Mouse (Mus musculus) right cerebral cortex, postnatal 36 days (tissue): ENCODE measurements around the gene Aarsd1.
"Not testable (repeated sequence)": the region's sequence is repeated elsewhere in the genome, so short reads cannot be mapped to it uniquely, and the experiment has no call there.

ENCODE experiments used
- DNase-seq, 2 experiments: peaks; one replicate each; pipeline ENCODE4 v3.0.0; 2022; ENCODE audit warnings: low spot score in 2 of 2, mixed read lengths in 1 of 2

Aarsd1 gene

DNA sequence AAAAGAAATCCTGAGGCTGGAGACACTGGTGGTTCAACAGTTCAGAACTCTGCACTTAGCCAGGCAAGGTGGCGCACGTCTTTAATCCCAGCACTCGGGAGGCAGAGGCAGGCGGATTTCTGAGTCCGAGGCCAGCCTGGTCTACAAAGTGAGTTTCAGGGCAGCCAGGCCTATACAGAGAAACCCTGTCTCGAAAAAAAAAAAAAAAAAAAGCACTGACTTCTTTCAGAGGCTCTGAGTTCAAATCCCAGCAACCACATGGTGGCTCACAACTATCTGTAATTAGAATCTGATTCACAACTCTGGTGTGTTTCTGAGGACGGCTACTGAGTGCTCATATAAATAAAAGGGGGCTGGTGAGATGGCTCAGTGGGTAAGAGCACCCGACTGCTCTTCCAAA is 29.4 kb upstream of the Aarsd1 start:
- DNase-seq, result not testable (repeated sequence)

DNA sequence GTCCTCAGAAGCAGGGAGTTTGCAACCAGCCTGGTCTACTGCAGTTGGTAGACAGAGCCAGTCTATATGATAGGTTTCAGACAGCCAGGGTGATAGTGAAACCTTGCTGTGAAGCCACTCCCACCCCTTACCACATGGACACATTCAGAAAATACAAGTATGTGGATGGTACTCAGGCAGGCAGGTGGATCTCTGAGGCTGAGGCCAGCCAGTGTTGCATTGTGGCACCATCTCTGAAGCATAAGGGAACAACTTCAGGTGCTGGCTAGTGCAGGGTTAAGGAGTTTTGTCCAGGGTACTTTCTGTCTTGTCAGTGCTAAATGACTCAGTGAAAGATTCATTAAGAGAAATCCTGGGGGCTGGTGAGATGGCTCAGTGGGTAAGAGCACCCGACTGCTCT is 28.9 kb upstream of the Aarsd1 start:
- DNase-seq, result no peak

DNA sequence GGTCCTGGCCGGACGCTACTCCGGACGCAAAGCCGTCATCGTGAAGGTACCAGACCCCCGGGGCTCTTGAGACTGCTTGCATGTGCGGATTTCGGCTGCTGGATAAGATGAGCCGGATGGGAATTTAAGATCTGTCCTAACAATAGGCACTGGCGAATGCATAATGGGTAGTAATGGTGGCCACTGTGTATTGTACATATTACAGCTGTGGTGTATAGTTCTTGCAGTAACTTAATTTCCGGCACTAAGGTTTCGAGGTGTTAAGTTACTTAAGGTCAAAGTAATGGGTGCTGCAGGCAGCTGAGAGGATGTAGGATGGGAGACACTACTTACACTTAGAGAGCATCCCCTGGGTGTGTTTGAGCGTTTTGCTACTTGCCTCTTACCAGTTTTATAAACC is 25.3 kb upstream of the Aarsd1 start:
- DNase-seq, result no peak

DNA sequence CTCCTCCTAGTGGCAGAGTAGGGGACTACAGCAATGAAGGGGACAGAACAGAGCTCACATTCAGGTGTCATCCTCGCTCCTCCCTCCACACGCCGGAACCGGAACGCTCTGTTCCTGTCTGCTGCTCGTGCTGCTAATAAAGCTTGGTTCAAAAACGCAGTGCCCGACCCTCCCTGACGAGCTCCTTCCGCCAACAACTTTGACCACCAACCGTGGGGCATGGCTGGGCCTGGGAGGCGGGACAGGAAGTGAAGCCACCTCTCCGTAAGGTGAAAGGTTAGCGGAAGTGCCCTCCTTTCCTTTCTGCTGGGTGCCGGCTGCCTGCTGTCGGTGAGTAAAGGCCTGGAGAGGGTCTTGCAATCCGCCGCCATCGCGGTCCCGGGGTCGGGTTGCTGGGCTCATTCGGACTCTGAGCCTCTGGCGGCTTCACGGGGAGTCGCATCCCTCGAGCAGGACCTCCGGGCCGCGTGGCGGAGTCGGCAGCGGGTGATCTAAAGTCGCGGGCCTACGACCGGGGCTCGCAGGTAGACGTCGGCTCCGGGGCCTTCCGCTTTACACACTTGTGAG is 24.8 kb upstream of the Aarsd1 start, which contains the start of gene Rpl27:
TSS of gene Rpl27 (plus strand) at position 172 of the 567 bp plus-strand sequence.
- peak; percentile 95 to 97 for DNase-seq

DNA sequence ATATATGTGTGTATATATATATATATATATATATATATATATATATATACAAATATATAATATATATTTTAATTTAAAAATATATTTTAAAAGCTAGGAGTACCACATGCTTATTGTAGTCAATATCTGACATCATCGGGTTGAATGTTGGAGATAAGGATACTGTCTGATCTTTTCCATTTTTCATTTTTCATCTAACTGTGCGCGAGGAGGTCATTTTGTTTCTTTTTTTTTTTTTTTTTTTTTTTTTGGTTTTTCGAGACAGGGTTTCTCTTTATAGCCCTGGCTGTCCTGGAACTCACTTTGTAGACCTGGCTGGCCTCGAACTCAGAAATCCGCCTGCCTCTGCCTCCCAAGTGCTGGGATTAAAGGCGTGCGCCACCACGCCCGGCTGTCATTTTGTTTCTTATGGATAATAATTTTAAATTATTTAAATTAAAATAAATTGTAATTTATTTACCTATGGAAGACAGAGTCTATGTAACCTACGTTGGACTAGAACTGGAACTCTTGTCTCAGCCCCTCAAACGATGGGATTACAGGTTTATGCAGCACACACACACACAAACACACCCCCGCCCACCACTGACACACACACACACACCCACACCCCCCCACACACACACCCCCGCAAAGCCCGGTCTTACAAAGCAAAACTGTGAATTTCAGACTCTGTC is 24.2 kb upstream of the Aarsd1 start:
- not testable (repeated sequence) for DNase-seq

DNA sequence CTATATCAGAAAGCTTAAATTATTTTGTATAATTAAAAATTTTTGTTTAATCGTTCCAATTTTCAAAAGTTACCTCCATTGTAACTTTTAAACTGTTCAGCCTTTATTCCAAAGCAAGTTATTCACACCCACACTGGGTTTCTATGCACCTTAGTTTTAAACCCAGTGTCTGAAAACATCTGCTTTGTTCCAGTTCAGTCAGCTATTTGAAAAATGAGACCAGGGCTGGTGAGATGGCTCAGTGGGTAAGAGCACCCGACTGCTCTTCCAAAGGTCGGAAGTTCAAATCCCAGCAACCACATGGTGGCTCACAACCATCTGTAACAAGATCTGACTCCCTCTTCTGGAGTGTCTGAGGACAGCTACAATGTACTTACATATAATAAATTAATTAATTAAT is 20.6 kb upstream of the Aarsd1 start:
- DNase-seq, result not testable (repeated sequence)

DNA sequence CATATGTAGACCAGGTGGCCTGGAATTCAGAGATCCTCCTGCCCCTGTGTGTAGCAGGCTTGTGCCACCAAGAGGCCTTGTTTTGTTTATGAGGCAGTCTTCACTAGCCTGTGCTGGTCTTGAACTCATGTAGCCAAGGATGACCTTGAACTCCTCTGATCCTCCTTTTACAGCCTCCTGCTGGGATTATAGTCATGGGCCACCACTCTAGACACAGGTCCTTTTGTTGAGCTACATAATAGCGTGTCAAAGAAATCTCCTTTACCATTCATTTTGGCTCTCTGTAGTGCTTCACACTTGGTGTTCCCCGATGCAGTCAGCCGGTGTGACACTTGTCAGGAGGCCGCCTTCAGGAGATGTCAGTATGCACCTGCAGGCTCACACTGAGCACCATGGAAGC is 19.5 kb upstream of the Aarsd1 start:
- DNase-seq, result no peak

DNA sequence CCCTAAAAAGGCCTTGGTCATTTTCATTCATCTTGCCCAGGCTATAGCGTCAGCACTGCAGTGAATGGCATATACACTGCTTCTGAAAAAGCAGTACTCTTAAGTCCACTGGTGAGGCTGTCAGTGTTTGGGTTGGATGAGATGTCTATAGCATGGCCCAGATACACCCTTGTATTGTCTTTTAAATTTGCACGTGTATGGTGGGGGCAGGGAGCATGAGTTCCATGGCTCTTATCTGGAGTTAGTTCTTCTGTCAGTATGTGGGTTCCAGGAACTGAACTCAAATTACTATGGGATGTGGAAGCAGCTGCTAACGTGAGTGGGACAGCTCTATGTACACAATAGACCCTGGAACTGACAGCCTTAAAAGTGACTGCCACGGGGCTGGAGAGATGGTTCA is 18.4 kb upstream of the Aarsd1 start:
- no peak for DNase-seq

DNA sequence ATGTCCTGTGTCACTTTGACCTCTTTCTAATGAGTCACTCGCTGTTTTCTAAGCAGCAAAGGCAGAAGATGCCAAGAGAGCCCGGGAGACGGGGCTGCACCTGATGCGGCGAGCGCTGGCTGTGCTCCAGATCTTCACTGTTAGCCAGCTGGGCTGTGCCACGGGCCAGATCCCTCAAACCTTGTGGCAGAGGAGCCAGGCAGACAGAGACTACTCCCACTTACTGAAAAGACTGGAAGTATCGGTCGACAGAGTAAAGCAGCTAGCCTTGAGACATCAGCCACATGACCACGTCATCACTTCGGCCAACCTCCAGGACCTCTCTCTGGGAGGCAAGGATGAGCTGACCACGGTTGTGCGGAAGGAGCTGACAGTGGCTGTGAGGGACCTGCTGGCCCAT is 16.0 kb upstream of the Aarsd1 start:
- DNase-seq, result no peak

DNA sequence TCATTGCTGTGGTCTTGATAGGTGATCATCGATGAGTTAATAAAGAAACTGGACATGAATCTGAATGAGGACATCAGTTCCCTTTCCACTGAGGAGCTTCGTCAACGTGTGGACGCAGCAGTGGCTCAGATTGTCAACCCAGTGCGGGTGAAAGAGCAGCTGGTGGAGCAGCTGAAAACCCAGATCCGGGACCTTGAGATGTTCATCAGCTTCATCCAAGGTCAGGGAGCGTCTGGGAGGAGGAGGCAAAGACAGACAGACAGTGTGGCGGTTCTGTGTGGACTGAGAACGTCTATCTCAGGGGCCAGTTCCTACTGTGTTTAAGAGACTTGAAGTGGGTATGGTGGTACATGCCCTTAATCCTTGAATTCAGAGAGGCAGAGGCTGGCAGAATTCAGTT is 13.9 kb upstream of the Aarsd1 start:
- no peak for DNase-seq

DNA sequence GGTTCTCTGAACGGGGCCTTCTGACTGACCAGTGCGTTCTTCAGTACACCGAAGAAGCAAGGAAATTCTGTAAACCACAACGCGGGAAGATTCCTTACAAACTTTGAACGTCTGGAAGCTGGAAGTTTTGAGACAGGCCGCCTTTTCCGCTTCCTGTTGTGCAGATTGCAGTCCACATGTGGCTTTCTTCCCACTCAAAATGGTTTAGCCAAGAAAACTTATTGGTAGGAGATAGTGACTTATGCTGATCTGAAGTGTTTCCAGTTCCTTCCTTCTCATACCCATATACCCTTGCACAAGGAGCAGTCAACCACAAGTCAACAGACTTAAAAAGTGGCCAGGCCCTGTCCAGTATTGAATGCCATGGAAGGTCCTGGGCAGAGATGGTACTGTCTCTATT is 8.8 kb upstream of the Aarsd1 start:
- DNase-seq, result no peak

DNA sequence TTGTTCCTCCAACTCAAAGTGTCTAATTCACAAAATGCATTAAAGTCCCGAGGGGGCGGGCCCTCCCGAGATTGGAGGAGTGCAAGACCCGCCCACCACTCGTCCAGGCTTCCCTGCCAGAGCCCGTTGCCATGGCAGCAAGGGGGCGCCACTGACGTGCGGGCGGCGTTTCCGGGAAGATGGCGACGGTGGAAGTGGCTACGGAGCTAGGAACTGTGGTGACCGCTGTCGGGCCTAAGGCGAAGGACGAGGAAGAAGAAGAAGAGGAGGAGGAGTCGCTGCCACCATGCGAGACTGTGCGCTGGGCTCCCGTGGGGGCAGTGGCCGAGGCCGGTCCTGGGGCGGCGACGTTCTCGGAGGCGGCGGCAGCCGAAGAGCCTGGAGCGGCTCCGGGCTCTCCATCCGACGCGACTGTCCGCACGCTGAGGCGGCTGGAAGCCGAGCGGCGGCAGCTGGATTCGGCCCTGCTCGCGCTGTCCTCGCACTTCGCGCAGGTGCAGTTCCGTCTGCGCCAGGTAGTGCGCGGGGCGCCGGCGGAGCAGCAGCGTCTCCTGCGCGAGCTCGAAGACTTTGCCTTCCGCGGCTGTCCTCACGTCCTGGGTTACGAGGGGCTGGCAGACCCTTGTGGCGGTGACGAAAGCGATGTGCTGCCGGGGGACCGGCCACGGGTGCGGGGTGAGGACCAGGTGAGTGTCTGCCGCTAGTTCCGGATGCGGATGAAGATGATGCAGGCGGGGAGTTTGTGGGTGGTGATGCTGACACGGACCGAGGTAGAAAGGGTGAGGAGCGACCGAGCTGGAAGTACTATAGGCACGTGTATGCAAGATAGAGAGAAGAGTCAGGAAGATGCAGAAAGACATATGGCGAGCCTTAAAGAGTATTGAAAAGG is 7.8 kb upstream of the Aarsd1 start, which contains the start of the genes Rundc1 and Ptges3l:
TSS of gene Rundc1 (plus strand) at position 161 of the 889 bp plus-strand sequence.
TSS of gene Ptges3l (minus strand) at position 409 of the 889 bp plus-strand sequence.
- DNase-seq, result peak; percentile 96

DNA sequence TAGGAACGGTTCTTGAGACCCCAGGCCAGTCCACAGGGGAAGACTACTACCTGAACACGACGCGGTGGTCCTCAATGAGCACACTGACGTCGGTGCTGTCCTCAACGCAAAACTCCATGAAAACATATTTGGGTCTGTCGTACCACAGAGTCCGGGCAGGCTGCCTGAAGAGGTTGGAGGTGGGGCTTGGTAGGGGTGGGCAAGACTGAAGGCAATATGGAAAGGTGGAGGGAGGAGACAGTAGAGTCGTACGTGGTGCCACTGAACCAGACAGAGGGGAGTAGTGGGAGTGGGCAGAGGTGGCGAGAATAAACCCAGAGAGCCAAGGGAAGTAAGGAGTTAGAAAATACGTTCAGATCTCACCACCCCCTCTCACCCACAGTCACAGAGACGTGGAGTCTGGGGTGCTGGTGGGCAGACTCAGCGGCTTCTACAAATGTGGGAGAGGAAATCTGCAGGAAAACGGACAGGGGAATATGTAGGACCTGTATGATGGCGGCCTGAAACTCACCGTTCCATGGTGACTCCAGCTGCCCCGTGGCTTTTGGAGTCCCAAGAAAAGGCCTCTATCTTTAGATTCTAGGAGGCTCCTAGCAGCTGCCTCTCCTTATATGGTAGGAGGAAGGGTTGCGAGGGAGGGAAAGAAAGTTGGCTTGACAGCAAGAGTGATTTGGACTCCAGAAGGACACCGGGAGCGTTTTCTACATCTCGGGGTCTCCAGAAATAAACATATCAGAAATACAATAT is 6.9 kb upstream of the Aarsd1 start, which contains the start of gene Gm27029:
TSS of gene Gm27029 (minus strand) at position 692 of the 747 bp plus-strand sequence.
- DNase-seq, result peak in 1 of 2 experiments; percentile 42

DNA sequence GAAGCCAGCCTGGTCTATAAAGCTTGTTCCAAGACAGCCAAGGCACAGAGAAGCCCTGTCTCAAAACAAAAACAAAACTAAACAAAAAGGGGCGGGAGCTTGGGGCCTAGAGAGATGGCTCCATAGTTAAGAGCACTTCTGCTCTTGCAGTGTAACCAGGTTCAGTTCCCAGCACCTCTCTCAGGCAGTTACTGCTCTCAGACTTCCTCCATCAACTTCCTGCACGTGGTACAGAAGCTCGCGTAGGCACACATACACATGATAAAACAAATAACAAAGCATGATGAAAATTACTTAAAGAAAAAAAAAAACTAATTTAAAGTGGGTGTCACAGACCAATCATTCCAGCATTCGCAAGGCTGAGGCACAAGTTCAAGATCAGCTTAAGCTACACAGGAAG is 2.7 kb upstream of the Aarsd1 start:
- no peak for DNase-seq

DNA sequence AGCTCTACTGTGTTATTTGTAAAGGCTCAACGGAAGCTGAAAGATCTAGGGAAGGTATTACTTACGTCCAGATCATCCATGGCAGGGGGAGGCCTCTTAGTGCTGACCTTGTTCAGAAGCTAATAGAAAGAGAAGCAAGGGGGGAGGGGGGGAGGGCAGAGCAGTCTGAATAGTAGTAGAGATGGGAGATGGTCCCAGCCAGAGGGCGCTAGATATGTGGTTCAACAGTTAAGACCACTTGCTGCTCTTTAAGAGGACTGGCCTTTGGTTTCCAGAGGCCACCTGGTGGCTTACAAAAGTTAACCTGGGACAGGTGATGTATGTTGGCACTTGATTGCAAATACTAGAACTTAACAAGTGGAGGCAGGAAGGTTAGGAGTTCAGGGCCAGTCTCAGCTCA is 2.2 kb upstream of the Aarsd1 start:
- no peak for DNase-seq

DNA sequence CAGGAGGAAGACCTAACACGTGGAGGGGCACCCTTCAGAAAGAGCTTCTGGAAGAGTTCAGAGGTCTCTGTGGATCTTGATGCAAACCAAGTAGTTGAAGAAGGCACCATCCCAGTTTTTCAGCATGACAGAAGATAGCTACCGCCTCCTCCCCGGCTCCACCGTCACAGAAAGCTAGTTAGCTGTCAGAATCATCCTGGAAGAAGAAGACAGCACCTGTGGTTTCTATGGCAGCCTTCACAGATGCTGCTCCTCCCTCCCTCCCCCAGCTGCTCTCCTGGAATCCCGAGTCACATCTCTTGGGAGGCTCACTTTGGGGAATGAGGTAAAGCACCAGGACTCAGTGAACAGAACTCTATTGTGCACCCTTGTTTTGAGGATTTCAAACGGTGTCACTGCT is 1.6 kb upstream of the Aarsd1 start:
- peak; percentile 37 to 64 for DNase-seq

DNA sequence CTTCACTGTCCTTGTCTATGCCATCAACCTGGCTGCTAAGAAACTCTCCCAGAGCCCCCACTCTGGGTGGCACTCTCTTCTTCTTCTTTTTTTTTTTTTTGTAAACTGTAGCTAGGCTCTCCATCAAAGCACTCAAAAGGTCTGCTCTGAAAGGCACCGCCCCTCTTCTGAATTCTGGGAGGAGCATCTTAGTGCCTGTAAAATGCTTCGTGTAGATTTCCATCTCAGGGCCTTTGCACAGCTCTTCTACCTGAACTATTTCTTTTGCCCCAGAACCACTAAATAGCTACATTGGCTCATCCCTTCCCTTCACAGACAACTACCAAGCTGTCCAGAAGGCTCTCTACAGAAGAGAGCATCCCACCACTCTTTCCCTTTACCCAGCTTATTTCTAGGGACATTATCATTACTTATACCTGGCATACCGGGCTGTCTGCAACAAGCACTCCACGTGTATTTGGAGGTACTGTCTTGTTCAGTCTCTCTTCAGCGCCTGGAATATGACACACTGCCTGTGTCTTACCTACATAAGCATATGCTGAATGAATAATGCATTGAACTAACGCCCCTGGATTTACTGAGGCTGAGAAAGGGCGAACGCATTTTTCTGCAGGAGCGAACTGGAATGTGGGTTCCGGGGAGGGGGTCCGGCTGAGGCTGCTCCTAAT is 848 bp downstream of the Aarsd1 start:
- DNase-seq, result no peak

DNA sequence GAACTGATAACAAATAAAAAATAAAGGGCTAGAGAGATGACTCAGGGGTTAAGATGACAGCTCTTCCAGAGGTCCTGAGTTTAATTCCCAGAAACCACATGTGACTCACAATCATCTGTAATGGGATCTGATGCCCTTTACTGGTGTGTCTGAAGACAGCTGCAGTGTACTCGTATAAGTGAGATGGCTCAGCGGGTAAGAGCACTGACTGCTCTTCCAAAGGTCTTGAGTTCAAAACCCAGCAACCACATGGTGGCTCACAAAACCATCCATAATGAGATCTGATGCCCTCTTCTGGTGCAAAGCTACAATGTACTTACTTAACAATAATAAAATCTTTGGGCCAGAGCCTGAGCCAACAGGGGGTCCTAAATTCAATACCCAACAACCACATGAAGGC is 2.1 kb downstream of the Aarsd1 start:
- no peak for DNase-seq

DNA sequence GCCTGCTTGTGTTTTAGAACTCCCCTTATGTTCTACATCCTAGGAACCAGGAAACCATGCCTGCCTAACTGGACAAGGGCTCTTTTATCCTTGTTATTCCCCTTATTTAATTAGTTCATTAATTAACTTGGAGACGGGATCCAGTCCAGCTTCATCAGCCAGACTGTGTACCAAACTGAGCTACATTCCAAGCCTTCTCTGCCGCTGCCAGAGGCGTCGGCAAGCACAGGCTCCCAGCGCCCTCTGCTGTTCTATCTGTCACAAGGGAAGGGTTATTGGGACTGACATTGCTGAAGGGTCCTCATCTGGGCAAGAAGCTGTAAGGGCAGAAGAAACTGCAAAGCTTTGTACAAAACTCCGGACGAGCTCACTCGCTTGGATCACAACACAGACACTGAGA is 22.3 kb downstream of the Aarsd1 start:
- DNase-seq, result peak; percentile 44 to 47

DNA sequence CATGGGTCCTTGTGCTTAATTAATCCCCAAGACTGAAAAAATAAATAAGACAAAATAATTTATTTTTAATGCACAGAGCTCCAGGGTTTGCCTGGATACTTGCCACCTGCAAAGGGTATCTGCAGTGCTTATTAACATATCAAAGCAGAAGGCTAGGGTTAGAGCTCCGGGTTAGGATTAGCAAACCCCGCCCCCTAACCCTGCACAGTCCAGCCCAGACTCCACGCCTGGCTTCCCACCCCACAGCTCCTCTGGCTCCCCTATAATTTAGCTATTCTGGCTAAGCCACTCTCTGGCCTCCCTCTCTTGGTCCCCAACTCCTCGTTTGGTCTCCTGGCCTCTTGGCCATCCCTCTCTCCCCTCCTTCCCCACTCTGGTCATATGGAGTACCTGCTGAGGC is 35.6 kb downstream of the Aarsd1 start:
- DNase-seq, result no peak

DNA sequence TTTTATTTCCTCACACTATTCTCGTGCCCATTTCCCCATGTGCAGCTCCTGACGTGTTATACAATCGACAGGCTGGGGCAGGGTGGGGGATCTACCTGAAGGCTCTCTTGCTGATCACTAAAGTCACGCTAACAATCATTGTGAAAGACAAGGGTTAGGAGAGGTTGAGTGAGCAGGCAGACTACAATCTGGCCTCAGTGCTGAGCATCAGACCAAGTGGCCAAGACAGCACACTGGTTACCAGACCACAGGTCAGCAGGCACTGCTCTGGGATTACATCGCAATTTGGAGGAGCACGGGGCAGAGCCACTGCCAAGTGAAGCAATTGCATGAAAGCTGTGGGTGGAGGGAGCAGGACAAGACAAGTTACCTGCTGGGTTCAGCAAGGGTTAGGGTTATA is 38.5 kb downstream of the Aarsd1 start:
- no peak for DNase-seq
